Mouse (Mus musculus) kidney, postnatal 25 days (tissue): ENCODE measurements around the gene Pus7.
A peak's percentile ranks its signal among the peaks of the same experiment; 100 is the strongest.
"Not testable (repeated sequence)": the region's sequence is repeated elsewhere in the genome, so short reads cannot be mapped to it uniquely, and the experiment has no call there.

Source experiments
- DNase-seq, 2 experiments: peaks; one replicate each; pipeline ENCODE4 v3.0.0; 2021; ENCODE audit warnings: mixed read lengths in 2 of 2

Gene Pus7

DNA sequence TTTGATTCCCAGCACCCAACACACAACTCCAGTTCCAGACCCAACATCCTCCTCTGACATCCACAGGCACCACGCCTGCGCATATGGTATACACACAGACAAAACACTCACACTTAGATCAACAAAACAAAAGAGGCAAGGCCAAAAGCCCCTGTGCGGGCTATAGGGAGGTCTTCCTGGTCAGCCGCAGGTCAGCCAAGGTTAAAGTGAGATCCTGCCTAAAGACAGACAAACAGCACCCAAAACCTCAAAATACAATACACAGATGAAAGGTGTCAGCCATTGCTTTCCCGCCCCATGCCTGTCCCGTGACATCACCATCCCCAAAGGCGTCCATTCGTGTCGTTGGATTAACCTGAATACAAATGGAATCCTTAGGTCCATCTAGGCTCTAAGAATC lies 27.9 kb downstream of the Pus7 start:
- DNase-seq, result no peak

- no peak for DNase-seq
Measured at GRCm38 (mm10) chr5:23749882-23750281, 33.6 kb downstream of the Pus7 start.

- DNase-seq, result no peak
Measured at GRCm38 (mm10) chr5:23743261-23743660, 40.2 kb downstream of the Pus7 start.

DNA sequence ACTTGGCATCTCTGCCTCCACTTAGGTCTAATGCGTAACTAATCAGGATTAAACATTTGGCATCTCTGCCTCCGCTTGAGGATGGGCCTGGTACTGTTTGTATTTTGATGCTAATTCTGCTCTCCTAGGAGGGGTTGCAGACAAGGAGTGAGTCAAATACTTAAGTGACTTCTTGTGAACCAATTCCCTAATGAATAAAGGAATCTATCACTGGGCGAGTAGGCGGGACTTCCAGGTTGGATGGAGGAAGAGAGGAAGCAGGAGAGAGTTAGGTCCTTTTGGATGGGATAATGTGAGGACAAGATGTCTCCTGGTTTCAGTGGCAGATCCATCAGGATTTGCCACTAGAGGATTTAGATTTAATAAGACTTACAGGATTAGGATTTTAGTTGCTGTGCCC lies 46.4 kb downstream of the Pus7 start:
- DNase-seq, result no peak

GRCm38 (mm10) chr5:23736366-23736765 lies 47.1 kb downstream of the Pus7 start:
- peak in 1 of 2 experiments; percentile 19 for DNase-seq

- no peak for DNase-seq
Measured at GRCm38 (mm10) chr5:23721956-23722355, 61.6 kb downstream of the Pus7 start.

GRCm38 (mm10) chr5:23718881-23719328 lies 64.6 kb downstream of the Pus7 start:
- no peak for DNase-seq

DNA sequence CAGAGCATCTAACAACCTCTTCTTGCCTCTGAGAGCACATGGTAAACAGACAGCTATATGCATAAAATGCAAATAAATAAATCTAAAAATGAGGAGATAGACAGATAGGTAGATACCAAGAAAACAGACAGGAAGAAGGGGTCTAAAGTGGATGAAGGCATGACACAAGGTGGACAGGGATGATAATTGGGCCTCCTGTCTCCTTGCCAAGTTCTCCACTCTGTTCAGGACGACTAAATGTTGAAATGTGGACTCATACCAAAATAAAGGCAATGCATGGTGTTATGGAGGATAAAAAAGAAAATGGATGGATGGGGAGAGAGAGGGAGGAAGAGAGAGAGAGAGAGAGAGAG lies 65.4 kb downstream of the Pus7 start:
- DNase-seq, result no peak

GRCm38 (mm10) chr5:23717469-23718181 lies 65.9 kb downstream of the Pus7 start:
- no peak for DNase-seq

DNA sequence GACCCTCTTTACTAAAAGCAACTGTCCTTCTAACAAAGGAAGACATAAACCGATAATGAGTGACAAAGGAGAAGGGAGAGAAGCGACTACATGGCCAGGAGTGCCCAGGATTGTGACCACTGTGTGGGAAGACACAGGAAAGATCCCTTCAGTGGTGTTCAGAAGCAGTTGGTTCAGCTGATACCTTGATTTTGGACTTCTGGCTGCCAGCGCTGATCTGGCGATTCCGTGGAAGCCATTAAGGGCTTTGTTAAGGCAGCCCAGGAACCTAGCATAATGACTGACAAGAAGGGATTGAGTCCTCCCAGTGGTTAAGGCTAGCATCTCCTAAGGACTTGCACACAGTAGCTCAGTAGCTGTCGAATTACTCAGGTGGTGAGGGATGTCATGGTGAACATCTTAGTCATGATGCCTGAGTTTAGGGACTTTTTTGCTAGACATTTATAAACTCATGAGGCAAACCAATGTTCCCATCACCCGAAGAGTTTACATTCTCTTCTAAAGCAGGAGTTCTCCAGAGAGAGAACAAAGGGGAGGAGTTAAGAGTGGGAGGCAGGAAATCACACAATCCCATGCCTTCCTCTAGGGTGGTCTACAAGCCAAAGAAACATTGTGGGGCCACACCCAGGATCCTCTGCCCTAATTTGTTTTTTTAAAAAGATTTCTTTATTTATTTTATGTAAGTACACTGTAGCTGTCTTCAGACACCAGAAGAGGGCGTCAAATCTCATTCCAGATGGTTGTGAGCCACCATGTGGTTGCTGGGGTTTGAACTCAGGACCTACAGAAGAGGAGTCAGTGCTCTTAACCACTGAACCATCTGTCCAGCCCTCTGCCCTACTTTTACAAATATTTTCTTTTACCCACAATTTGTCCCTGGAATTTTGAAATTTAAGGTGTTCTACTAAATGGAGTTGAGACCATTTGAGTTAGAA lies 69.8 kb downstream of the Pus7 start:
- DNase-seq, result no peak

- DNase-seq, result peak; percentile 79 to 89
Measured at GRCm38 (mm10) chr5:23712130-23713001, 71.1 kb downstream of the Pus7 start.

GRCm38 (mm10) chr5:23711671-23712129 lies 71.8 kb downstream of the Pus7 start:
- peak in 1 of 2 experiments; percentile 28 for DNase-seq

DNA sequence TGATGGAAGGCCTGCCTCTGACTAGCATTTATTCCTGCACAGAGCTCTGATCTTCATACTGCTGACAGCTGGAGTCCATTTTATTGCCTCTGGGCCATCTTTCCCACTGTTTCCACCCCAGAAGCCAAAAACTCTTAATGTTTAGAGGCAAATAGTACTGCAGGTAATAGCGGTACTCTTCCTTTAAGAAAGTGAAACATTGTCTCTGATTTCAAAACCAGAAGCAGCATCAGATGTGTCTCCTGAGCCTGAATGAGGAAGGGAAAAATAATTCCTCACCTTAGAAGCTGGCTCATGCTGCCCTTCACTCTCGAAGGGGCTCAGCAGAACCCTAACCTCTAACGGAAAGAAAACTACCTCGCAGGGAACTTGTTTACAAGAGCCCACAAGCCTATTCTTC lies 72.3 kb downstream of the Pus7 start:
- no peak for DNase-seq

GRCm38 (mm10) chr5:23709661-23710060 lies 73.8 kb downstream of the Pus7 start:
- DNase-seq, result no peak

DNA sequence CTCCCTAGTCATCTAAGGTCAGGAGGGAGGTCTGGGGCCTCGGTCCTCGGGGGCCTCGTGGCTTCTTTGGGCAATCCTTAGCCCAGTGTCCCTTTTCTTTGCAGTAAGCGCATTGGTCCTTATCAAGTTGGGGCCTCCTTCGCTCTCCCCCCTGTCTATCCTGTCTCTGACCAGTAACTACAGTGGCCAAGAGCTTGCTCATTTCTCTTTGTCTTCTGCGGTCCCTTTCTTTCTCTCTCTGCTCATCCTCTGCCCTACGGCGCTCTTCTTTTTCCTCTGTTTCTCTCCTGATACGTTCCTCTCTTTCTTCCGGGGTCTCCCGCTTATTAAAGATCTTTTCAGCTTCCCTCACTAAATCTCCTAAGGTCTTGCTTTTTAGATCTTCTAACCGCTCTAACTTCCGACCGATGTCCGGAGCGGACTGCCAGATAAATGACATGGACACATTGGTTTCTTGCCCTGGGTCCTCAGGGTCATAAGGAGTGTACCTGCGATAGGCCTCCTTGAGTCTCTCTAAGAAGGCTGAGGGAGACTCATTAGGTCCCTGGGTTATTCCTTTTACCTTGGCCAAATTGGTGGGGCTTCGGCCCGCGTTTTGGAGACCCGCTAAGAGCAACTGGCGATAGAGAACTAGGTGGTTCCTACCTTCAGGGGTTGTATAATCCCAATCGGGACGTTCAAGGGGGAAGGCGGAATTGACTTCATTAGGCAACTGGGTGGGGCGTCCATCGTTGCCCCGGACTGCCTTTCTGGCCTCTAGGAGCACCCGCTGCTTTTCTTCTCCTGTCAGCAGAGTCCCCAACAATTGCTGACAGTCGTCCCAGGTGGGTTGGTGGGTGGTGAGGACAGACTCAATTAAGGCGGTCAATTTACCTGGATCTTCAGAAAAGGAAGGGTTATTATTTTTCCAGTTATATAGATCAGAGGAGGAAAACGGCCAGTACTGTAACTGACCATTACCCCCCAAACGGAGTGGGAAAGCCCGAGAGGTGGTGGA lies 76.6 kb downstream of the Pus7 start:
- not testable (repeated sequence) for DNase-seq

- no peak for DNase-seq
Measured at GRCm38 (mm10) chr5:23697457-23697856, 86.1 kb downstream of the Pus7 start.
